Mouse (Mus musculus) heart, embryonic 12.5 days (tissue): ENCODE data around the gene Nabp2. TPM values are rescaled to one million over a fixed set of nuclear protein-coding genes. Genes with fewer than 3 reads are reported as not detected.

Source experiments
- ATAC-seq: fragments of 200-750 bp; cut with Nextera tagmentation; 2 replicates; pipeline ENCODE4 v1.8.0; 2017; ENCODE audit warnings: moderate TSS enrichment, moderate library complexity; ENCODE audit not compliant: insufficient number of reproducible peaks, low FRiP score
- H3K27ac ChIP-seq: fragments of 300-500 bp; sonication (generic); 2 replicates; pipeline ENCODE4 v1.5.1; 2016; ENCODE audit warnings: mild to moderate bottlenecking, moderate library complexity; ENCODE audit not compliant: poor library complexity, severe bottlenecking
- H3K27me3 ChIP-seq: fragments of 300-500 bp; sonication (generic); replicated peaks from 2 replicates; pipeline ENCODE4 v1.6.1; 2016; ENCODE audit warnings: mild to moderate bottlenecking, moderate library complexity
- H3K36me3 ChIP-seq: fragments of 300-500 bp; sonication (generic); 2 replicates; pipeline ENCODE4 v1.6.1; 2016; ENCODE audit warnings: mild to moderate bottlenecking, moderate library complexity
- H3K4me1 ChIP-seq: fragments of 300-500 bp; sonication (generic); replicated peaks from 2 replicates; pipeline ENCODE4 v1.6.1; 2016; ENCODE audit warnings: mild to moderate bottlenecking
- H3K4me2 ChIP-seq: fragments of 300-500 bp; sonication (generic); 2 replicates; pipeline ENCODE4 v1.6.1; 2016; ENCODE audit warnings: mild to moderate bottlenecking, moderate library complexity
- H3K4me3 ChIP-seq: fragments of 300-500 bp; sonication (generic); 2 replicates; pipeline ENCODE4 v1.5.1; 2016; ENCODE audit warnings: mild to moderate bottlenecking
- H3K9ac ChIP-seq: fragments of 300-500 bp; sonication (generic); 2 replicates; pipeline ENCODE4 v1.6.1; 2016; ENCODE audit warnings: mild to moderate bottlenecking, moderate library complexity
- H3K9me3 ChIP-seq: fragments of 300-500 bp; sonication (generic); replicated peaks from 2 replicates; pipeline ENCODE4 v1.6.1; 2016; ENCODE audit warnings: mild to moderate bottlenecking, moderate library complexity
- WGBS: fragments of 180-500 bp; shearing (Covaris S2); methylation state at CpG from one replicate; pipeline ENCODE4 v1.1.7; 2016; 5-methylcytosine and 5-hydroxymethylcytosine counted together
- microRNA-seq: library from miRNA; unstranded; fragments of <30 nt; microRNA quantifications from one replicate; pipeline ENCODE4, GENCODE M21; 2017
- polyA plus RNA-seq: library from polyadenylated mRNA; unstranded; fragments of >200 nt; fragmentation: Nextera tagmentation; extraction: Ambion mirVana; gene quantifications from 2 replicates; pipeline ENCODE4 v1.2.1, GENCODE M21; 2016

The Nabp2 gene
- polyA plus RNA-seq, 1 experiment from 2014 or later = 57.9 TPM

- Histone ChIP-seq H3K36me3 (peaks cover 88% of the 10 kb centered on the region), H3K9me3 (no peaks in the 10 kb centered on the region), H3K4me1 (peaks cover 4% of the 10 kb centered on the region; the same call in 1 of the 2 replicates), H3K9ac (no peak overlapping the region), H3K27ac (no peak overlapping the region), H3K27me3 (no peaks in the 10 kb centered on the region), H3K4me3 (no peak overlapping the region), H3K4me2 (no peak overlapping the region)
- 57% methylated on average over 2 of the region's 2 CpGs for WGBS
- ATAC-seq = no peak
These were observed 52.5 kb downstream of the Nabp2 start for GRCm38 (mm10) chr10:128358796-128359195.

Small RNA genes lying within 50 kb of the gene (microRNA-seq; reads per million reads assigned to microRNA genes)
- gene Gm25361 = not detected
- gene Gm26308 = not detected
- 0.71 reads per million for gene Mir6914
- 1.9 reads per million for gene Mir6915
- not detected for gene Mir8105

Other genes starting within 250 kb of the Nabp2 start
- gene Rbms2, start 231.2 kb downstream of the Nabp2 start, polyA plus RNA-seq = 43.4 and 44.1 TPM in 2 replicates
- gene Gls2, start 217.0 kb downstream of the Nabp2 start, polyA plus RNA-seq = 0.47 and 1.7 TPM in 2 replicates
- 35.7 and 36.4 TPM in 2 replicates for gene Spryd4, start 199.7 kb downstream of the Nabp2 start, polyA plus RNA-seq
- gene Mip, start 185.7 kb downstream of the Nabp2 start, polyA plus RNA-seq = not detected in 2 replicates
- 37.6 and 44.5 TPM in 2 replicates for gene Timeless, start 179.4 kb downstream of the Nabp2 start, polyA plus RNA-seq
- 0.20 and 0.31 TPM in 2 replicates for gene Apon, start 157.4 kb downstream of the Nabp2 start, polyA plus RNA-seq
- gene Apof, start 142.8 kb downstream of the Nabp2 start, polyA plus RNA-seq = 0.45 TPM in 1 of 2 replicates, not detected in the other
- gene Stat2, start 140.9 kb downstream of the Nabp2 start, polyA plus RNA-seq = 11.2 and 12.2 TPM in 2 replicates
- gene Il23a, start 112.7 kb downstream of the Nabp2 start, polyA plus RNA-seq = 1.2 and 1.8 TPM in 2 replicates
- 30.0 and 31.7 TPM in 2 replicates for gene Pan2, start 108.2 kb downstream of the Nabp2 start, polyA plus RNA-seq
- 201 and 209 TPM in 2 replicates for gene Cnpy2, start 89.0 kb downstream of the Nabp2 start, polyA plus RNA-seq
- gene Cs, start 73.8 kb downstream of the Nabp2 start, polyA plus RNA-seq = 418 and 430 TPM in 2 replicates
- gene Coq10a, start 42.5 kb downstream of the Nabp2 start, polyA plus RNA-seq = 15.9 and 16.2 TPM in 2 replicates
- gene Ankrd52, start 34.4 kb downstream of the Nabp2 start, polyA plus RNA-seq = 10.6 and 11.3 TPM in 2 replicates
- gene Slc39a5, start 10.3 kb downstream of the Nabp2 start, polyA plus RNA-seq = 0.28 and 0.42 TPM in 2 replicates
- gene Rnf41, start 165 bp upstream of the Nabp2 start, polyA plus RNA-seq = 27.7 and 29.9 TPM in 2 replicates
- 83.3 and 86.9 TPM in 2 replicates for gene Smarcc2, start 47.8 kb upstream of the Nabp2 start, polyA plus RNA-seq
- gene Myl6, start 82.7 kb upstream of the Nabp2 start, polyA plus RNA-seq = 1,237 and 1,275 TPM in 2 replicates
- gene Myl6b, start 87.2 kb upstream of the Nabp2 start, polyA plus RNA-seq = 3.0 and 4.0 TPM in 2 replicates
- gene Esyt1, start 114.4 kb upstream of the Nabp2 start, polyA plus RNA-seq = 25.0 and 26.5 TPM in 2 replicates
- 10.2 and 11.9 TPM in 2 replicates for gene Zc3h10, start 136.3 kb upstream of the Nabp2 start, polyA plus RNA-seq
- gene Rpl41, start 137.8 kb upstream of the Nabp2 start, polyA plus RNA-seq = 2,275 and 2,341 TPM in 2 replicates
- gene Pa2g4, start 154.5 kb upstream of the Nabp2 start, polyA plus RNA-seq = 132 and 136 TPM in 2 replicates
- 7.5 and 7.6 TPM in 2 replicates for gene Erbb3, start 178.2 kb upstream of the Nabp2 start, polyA plus RNA-seq
- 420 and 432 TPM in 2 replicates for gene Rps26, start 215.3 kb upstream of the Nabp2 start, polyA plus RNA-seq
- 2.0 and 3.0 TPM in 2 replicates for gene Ikzf4, start 234.5 kb upstream of the Nabp2 start, polyA plus RNA-seq